Mouse (Mus musculus) right cerebral cortex, postnatal 4 days (tissue): ENCODE measurements at regions not wholly inside any gene's neighbourhood (a gene's known extent, or its start where the extent isn't known, plus 50 kb on each side); places are given as distances from the start of the nearest gene placed in this dataset.
"Not testable (repeated sequence)": the region's sequence is repeated elsewhere in the genome, so short reads cannot be mapped to it uniquely, and the experiment has no call there.

Source experiments
- DNase-seq: peaks from one replicate; pipeline ENCODE4 v3.0.0-alpha.2; 2022

GRCm38 (mm10) chr17:17293932-17294534, 80.1 kb upstream of the Riok2 start:
- peak; percentile 64 for DNase-seq

GRCm38 (mm10) chr17:17295037-17295436, 79.1 kb upstream of the Riok2 start:
- not testable (repeated sequence) for DNase-seq

- not testable (repeated sequence) for DNase-seq
These were observed 70.6 kb upstream of the Riok2 start for GRCm38 (mm10) chr17:17303496-17303895.
